21 mouse cellular contexts compared by ENCODE assay signal in genomic region chr17:12229756-12230155, GRCm38 (mm10).
DNase-seq lines count a peak whose midpoint lies in the region; ATAC-seq and TF ChIP-seq lines count a peak whose summit lies in the region.
"Had no signal": no experiment of that assay in that cellular context is flagged by ENCODE, and none has a peak within 500 bp of the region (broad histone marks: within the 10 kb centered on the region; RNA-seq: fewer than 3 reads in every experiment).

No protein-coding gene starts in this region.

- H3K4me1 ChIP-seq in forebrain, postnatal 0 days (ENCODE audit: insufficient read depth) = peaks cover 5% of the 10 kb centered on the region; the same call in 1 of the 2 replicates
- no peaks in the 10 kb centered on the region for H3K4me1 ChIP-seq in forebrain, embryonic 11.5 days (replicated peaks; ENCODE audit: control insufficient read depth, insufficient read depth, low read length)
- H3K4me1 ChIP-seq in midbrain, embryonic 15.5 days = no peaks in the 10 kb centered on the region
- no peaks in the 10 kb centered on the region for H3K4me1 ChIP-seq in midbrain, embryonic 14.5 days (ENCODE audit: control insufficient read depth, insufficient read depth, low read length)
- H3K4me1 ChIP-seq: forebrain, embryonic 13.5 days; heart, embryonic 15.5 days had no signal

- TF ChIP-seq CTCF in forebrain, postnatal 0 days (IDR thresholded peaks at IDR 0.05; ENCODE audit: low read depth) = no peak
- no peak for TF ChIP-seq CTCF in layer of hippocampus, adult 2 months (conservative IDR thresholded peaks at IDR 0.05)
- no peak for TF ChIP-seq CTCF in left cerebral cortex, adult 2 months (IDR thresholded peaks at IDR 0.05)

- no peak overlapping the region for H3K4me3 ChIP-seq in forebrain, postnatal 0 days (ENCODE audit: low read depth, low read length)
- no peak overlapping the region for H3K4me3 ChIP-seq in forebrain, embryonic 11.5 days (ENCODE audit: low read depth, low read length)
- no peak overlapping the region for H3K4me3 ChIP-seq in layer of hippocampus, adult 2 months
- H3K4me3 ChIP-seq in midbrain, embryonic 15.5 days = no peak overlapping the region
- no peak overlapping the region for H3K4me3 ChIP-seq in midbrain, embryonic 14.5 days (replicated peaks; ENCODE audit: low read depth, low read length)
- no peak overlapping the region for H3K4me3 ChIP-seq in left cerebral cortex, adult 2 months
- H3K4me3 ChIP-seq: embryonic facial prominence, embryonic 12.5 days; forebrain, embryonic 13.5 days; heart, adult 2 months; heart, embryonic 15.5 days had no signal

- peaks cover 60% of the 10 kb centered on the region for H3K36me3 ChIP-seq in forebrain, postnatal 0 days (ENCODE audit: insufficient read depth)
- H3K36me3 ChIP-seq in forebrain, embryonic 11.5 days (ENCODE audit: control insufficient read depth, insufficient read depth, low read length) = no peaks in the 10 kb centered on the region; the same call in 1 of the 2 replicates
- H3K36me3 ChIP-seq in midbrain, embryonic 15.5 days (replicated peaks) = peaks cover 25% of the 10 kb centered on the region; the same call in 1 of the 2 replicates
- H3K36me3 ChIP-seq in midbrain, embryonic 14.5 days (ENCODE audit: control insufficient read depth, insufficient read depth, low read length) = peaks cover 80% of the 10 kb centered on the region

- peak; percentile 81 for ATAC-seq in forebrain, postnatal 0 days
- ATAC-seq in forebrain, embryonic 11.5 days (replicated peaks; ENCODE audit: low FRiP score) = no peak
- ATAC-seq in midbrain, embryonic 15.5 days (replicated peaks) = 0 out of 2 replicates have a peak, but pooled peaks have one; percentile 46
- ATAC-seq in midbrain, embryonic 14.5 days (ENCODE audit: low FRiP score, low TSS enrichment) = no peak
- ATAC-seq: activated CD4-positive, CD25-positive, alpha-beta regulatory T cell, adult 4 months; Patski had no signal

- H3K9me3 ChIP-seq in forebrain, postnatal 0 days (ENCODE audit: low read length) = no peaks in the 10 kb centered on the region
- no peaks in the 10 kb centered on the region for H3K9me3 ChIP-seq in forebrain, embryonic 11.5 days (ENCODE audit: control insufficient read depth, low read length)
- H3K9me3 ChIP-seq in midbrain, embryonic 15.5 days = no peaks in the 10 kb centered on the region
- no peaks in the 10 kb centered on the region for H3K9me3 ChIP-seq in midbrain, embryonic 14.5 days (ENCODE audit: control insufficient read depth, low read length)
- H3K9me3 ChIP-seq: embryonic facial prominence, embryonic 12.5 days; forebrain, embryonic 13.5 days; heart, embryonic 15.5 days had no signal

- no peaks in the 10 kb centered on the region for H3K27me3 ChIP-seq in forebrain, postnatal 0 days (ENCODE audit: insufficient read depth, low read length)
- no peaks in the 10 kb centered on the region for H3K27me3 ChIP-seq in forebrain, embryonic 11.5 days (ENCODE audit: control insufficient read depth, insufficient read depth, low read length)
- H3K27me3 ChIP-seq in midbrain, embryonic 15.5 days (replicated peaks) = no peaks in the 10 kb centered on the region
- H3K27me3 ChIP-seq in midbrain, embryonic 14.5 days (ENCODE audit: control insufficient read depth, insufficient read depth, low read length) = no peaks in the 10 kb centered on the region
- H3K27me3 ChIP-seq: CH12.LX; embryonic facial prominence, embryonic 12.5 days; forebrain, embryonic 13.5 days; heart, embryonic 15.5 days; Patski had no signal

- 0 out of 2 replicates have a peak overlapping the region, but pooled peaks have one; percentile 28 for H3K9ac ChIP-seq in forebrain, postnatal 0 days
- H3K9ac ChIP-seq in forebrain, embryonic 11.5 days (ENCODE audit: low read length) = no peak overlapping the region
- H3K9ac ChIP-seq in midbrain, embryonic 15.5 days = no peak overlapping the region
- no peak overlapping the region for H3K9ac ChIP-seq in midbrain, embryonic 14.5 days (replicated peaks; ENCODE audit: low read length)
- H3K9ac ChIP-seq: embryonic facial prominence, embryonic 12.5 days; forebrain, embryonic 13.5 days; heart, embryonic 15.5 days had no signal

- peak overlapping the region; percentile 76 for H3K27ac ChIP-seq in forebrain, postnatal 0 days (ENCODE audit: low read depth, low read length)
- no peak overlapping the region for H3K27ac ChIP-seq in forebrain, embryonic 11.5 days (ENCODE audit: low read depth, low read length)
- H3K27ac ChIP-seq in layer of hippocampus, adult 2 months = peak overlapping the region; percentile 6
- peak overlapping the region; percentile 27; the same call in 1 of the 2 replicates for H3K27ac ChIP-seq in midbrain, embryonic 15.5 days
- no peak overlapping the region; the same call in 1 of the 2 replicates for H3K27ac ChIP-seq in midbrain, embryonic 14.5 days (replicated peaks; ENCODE audit: low read depth, low read length)
- H3K27ac ChIP-seq in left cerebral cortex, adult 2 months = no peak overlapping the region
- H3K27ac ChIP-seq: embryonic facial prominence, embryonic 12.5 days; forebrain, embryonic 13.5 days; heart, adult 2 months; heart, embryonic 15.5 days had no signal

- DNase-seq in forebrain, postnatal 0 days = no peak
- no peak for DNase-seq in forebrain, embryonic 11.5 days (ENCODE audit: low spot score)
- DNase-seq in layer of hippocampus, adult 2 months (ENCODE audit: low spot score in 2 of 2) = no peak
- no peak for DNase-seq in layer of hippocampus, adult 18-20 months (ENCODE audit: low spot score in 2 of 2)
- DNase-seq in midbrain, embryonic 14.5 days = no peak
- DNase-seq in left cerebral cortex, adult 2 months (ENCODE audit: extremely low spot score in 1 of 2, low spot score in 2 of 2) = no peak
- DNase-seq: adrenal gland, postnatal 14 days; cerebellum, adult 11-12 months; cerebellum, adult 9-10 months; cerebellum, postnatal 25 days; gastrocnemius, postnatal 14 days; heart, adult 2 months; heart, postnatal 14 days had no signal

- 57% methylated on average over 9 of the region's 9 CpGs for WGBS in forebrain, postnatal 0 days
- 96% methylated on average over 9 of the region's 9 CpGs for WGBS in forebrain, embryonic 11.5 days
- WGBS in midbrain, embryonic 15.5 days = 91% methylated on average over 9 of the region's 9 CpGs
- 94% methylated on average over 9 of the region's 9 CpGs for WGBS in midbrain, embryonic 14.5 days

- intact Hi-C loops in left cerebral cortex, adult 2 months (cut with DNase I) = no loop called here

- no peak overlapping the region for H3K4me2 ChIP-seq in forebrain, postnatal 0 days (ENCODE audit: low read depth)
- no peak overlapping the region for H3K4me2 ChIP-seq in forebrain, embryonic 11.5 days (ENCODE audit: low read depth, low read length, severe bottlenecking)
- no peak overlapping the region for H3K4me2 ChIP-seq in midbrain, embryonic 15.5 days
- H3K4me2 ChIP-seq in midbrain, embryonic 14.5 days (ENCODE audit: low read length) = no peak overlapping the region
- H3K4me2 ChIP-seq: embryonic facial prominence, embryonic 12.5 days; forebrain, embryonic 13.5 days; heart, embryonic 11.5 days; heart, embryonic 15.5 days had no signal

Comparison
In these comparisons a context has a peak if more than half of its experiments do, and no peak if none do; other contexts are left out.
1. ATAC-seq: peak in forebrain, postnatal 0 days (single experiment) and midbrain, embryonic 15.5 days (single experiment); none in forebrain, embryonic 11.5 days (single experiment) and midbrain, embryonic 14.5 days (single experiment).
2. H3K27ac ChIP-seq: peak in forebrain, postnatal 0 days (single experiment), layer of hippocampus, adult 2 months (single experiment) and midbrain, embryonic 15.5 days (single experiment); none in forebrain, embryonic 11.5 days (single experiment), midbrain, embryonic 14.5 days (single experiment) and left cerebral cortex, adult 2 months (single experiment).